Mouse (Mus musculus) urinary bladder, postnatal 25 days (tissue): ENCODE data around the gene Wscd2.

Source experiments
- DNase-seq: peaks from one replicate; pipeline ENCODE4 v3.0.0; 2022; ENCODE audit warnings: low spot score

Gene Wscd2

DNA sequence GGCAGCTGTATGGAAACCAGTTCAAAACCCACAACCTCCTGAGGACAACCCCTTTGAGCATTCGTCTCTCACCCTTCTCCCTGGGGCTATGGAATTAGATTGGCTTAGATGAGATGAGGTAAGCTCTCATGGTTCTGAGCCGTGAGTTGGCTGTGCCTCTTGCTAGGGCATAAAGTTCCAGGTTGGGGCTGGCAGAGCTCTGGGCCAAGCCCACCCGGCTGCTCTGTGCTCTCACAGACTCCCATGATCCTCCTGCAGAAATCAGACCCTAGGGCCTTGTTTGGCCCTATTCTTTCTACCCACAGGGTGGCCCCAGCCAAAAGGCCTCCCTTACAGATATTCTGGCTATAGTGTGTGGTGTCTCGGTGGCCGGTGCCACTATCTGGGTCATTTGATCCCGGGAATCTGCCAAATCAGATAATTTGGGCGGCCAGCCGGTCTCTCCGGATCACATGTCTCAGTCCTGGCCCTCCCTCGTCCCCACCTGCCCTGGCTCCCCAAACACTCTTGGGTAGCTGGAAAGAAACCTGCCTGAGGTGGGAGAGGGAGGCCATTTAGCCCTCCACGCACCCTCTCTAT, 4.5 kb upstream of the Wscd2 start:
- DNase-seq: no peak

DNA sequence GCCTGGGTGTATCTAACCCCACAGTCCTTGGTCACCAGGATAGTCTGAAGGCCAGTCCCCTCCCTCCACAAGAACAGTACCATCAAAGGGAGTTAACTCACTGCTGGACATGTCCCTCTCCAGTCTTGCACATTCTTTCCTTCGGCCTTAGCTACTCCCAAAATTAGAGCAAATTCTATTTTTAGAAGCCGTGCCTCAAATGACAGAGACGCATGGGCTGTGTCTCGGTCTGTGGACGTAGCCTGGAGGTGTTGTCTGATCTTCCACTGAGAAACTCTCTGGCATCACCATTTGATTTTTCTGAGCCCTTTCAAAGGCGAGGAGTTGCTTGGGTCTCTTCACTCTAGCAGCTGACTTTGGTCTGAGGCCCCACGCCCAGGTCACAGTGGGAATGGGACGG, 2.3 kb upstream of the Wscd2 start:
- no peak for DNase-seq

- no peak for DNase-seq
Observed at GRCm38 (mm10) chr5:113489617-113490016, 516 bp upstream of the Wscd2 start.

- peak; percentile 15 for DNase-seq
Observed at GRCm38 (mm10) chr5:113490467-113491260, 531 bp downstream of the Wscd2 start.

DNA sequence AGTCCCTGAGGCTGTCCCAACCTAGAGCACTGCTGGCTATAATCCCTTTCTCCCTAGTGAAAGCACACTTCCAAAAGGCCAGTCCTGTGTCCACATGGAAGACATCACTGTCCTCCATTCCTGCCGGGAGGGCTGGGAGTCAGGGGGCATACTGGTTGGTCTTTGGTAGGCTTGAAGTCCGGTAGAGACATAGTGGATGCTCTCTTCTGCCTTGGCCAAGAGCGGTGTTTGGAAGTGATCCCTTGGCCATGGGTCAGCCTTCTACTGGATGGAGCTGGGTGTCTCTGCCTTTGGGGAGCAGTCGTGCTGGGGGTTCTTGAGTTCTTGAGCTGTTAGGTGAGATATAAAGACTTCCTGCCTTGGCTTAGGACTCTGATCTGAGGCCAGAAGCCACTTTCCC, 1.4 kb downstream of the Wscd2 start:
- no peak for DNase-seq

- no peak for DNase-seq
Observed at GRCm38 (mm10) chr5:113491988-113492387, 1.9 kb downstream of the Wscd2 start.

GRCm38 (mm10) chr5:113492417-113493035, 2.4 kb downstream of the Wscd2 start:
- no peak for DNase-seq

GRCm38 (mm10) chr5:113493997-113494396, 3.9 kb downstream of the Wscd2 start:
- no peak for DNase-seq

- no peak for DNase-seq
Observed at GRCm38 (mm10) chr5:113496926-113497325, 6.8 kb downstream of the Wscd2 start.

- DNase-seq: no peak
Observed at GRCm38 (mm10) chr5:113499421-113499820, 9.3 kb downstream of the Wscd2 start.

GRCm38 (mm10) chr5:113503276-113503675, 13.1 kb downstream of the Wscd2 start:
- no peak for DNase-seq

- DNase-seq: no peak
Observed at GRCm38 (mm10) chr5:113504654-113505053, 14.5 kb downstream of the Wscd2 start.

DNA sequence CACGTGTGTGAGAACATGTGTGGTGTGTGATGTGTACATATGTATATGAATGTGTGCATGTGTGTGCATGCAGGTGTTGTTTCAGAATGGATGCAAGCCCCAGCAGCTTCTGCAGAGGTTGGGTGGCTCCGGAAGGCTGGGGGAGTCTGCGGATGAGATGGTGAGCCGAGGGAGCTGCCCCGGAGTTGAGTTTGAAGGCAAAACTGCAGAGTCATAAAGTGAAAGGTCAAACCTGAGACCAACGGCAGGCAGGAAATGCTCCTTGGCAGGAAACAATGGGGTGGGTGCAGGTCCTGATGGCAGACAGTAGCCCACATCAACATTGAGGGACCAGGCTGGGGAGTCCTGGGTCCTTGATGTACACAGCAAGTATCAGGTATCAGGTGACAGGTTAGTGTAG, 15.9 kb downstream of the Wscd2 start:
- no peak for DNase-seq

DNA sequence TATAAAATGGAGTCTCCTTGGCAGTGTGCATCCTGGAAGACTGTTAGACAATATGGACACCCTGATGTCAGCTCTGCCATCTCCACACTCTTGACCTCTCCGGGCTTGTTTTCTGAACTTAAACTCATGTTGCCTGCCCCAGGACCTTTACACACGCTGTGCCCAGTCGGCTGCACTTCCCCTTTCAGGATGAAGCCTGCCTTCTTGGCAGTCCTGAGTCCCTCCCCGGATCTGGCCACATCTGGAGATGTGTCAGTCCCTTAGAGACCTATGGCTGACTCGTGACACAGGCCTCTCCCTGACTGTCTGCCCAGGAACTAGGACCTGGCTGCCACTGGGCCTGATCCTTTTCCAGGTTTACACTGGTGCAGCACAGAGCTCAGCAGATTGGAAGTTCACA, 16.6 kb downstream of the Wscd2 start:
- DNase-seq: no peak

DNA sequence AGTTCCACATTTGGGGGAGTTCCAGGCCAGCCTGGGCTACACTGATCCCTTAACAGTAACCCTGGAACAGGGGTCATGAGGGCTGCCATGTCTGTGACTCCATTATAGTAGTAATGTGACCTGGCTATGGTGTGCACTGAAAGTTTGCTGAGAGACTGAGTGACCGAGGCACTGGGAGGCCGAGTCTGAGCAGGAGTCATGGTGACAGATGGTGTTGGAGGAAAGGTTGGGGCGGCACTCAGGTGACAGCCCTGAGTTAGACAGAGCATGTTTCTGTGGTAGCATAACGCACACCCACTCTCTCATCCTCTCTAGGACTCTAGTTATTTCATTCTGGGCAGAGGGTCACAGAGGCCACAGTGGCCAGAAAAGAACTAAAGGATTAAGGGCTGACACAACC, 19.0 kb downstream of the Wscd2 start:
- DNase-seq: no peak

DNA sequence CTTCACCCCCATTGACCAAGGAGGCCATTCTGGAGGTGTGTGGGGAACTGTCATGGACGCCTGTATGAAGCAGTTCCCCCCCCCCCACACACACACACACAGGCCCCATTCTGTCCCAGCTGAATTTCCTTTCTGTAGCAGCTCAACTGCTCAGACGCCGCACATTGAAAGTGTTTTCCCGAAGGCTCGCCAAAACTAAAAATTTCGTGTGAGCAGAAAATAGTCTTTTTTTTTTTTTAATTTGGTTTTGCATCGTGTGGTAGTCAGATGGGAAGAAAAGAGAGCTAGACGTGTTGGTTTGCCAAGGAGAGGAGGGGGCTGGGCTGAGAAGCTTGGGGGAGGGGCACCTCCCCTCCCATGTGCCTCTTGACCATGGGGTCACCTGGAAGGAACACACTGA, 23.5 kb downstream of the Wscd2 start:
- no peak for DNase-seq

- no peak for DNase-seq
Observed at GRCm38 (mm10) chr5:113514062-113514461, 23.9 kb downstream of the Wscd2 start.

GRCm38 (mm10) chr5:113516119-113516872, 26.2 kb downstream of the Wscd2 start:
- DNase-seq: no peak

GRCm38 (mm10) chr5:113516873-113517336, 26.8 kb downstream of the Wscd2 start:
- no peak for DNase-seq

DNA sequence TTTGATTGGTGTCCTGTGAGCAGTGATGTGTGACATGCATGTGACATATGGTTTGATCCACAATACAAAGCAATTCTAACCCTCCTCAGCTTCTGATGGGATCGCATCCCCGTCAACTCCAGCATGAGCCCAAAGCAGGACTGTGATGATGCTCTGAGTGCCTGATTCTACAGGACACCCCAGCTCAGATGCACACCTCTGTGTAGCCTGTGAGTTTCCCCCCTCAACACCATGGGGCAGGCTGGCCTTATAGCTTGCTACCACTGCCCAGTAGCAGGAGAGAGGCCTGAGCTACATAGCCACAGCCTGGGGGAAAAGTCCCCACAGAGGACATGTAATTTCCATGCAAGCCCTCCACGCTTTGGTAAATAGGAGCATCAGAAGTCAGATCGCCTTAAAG, 27.3 kb downstream of the Wscd2 start:
- no peak for DNase-seq

- no peak for DNase-seq
Observed at GRCm38 (mm10) chr5:113521037-113521436, 30.9 kb downstream of the Wscd2 start.

DNA sequence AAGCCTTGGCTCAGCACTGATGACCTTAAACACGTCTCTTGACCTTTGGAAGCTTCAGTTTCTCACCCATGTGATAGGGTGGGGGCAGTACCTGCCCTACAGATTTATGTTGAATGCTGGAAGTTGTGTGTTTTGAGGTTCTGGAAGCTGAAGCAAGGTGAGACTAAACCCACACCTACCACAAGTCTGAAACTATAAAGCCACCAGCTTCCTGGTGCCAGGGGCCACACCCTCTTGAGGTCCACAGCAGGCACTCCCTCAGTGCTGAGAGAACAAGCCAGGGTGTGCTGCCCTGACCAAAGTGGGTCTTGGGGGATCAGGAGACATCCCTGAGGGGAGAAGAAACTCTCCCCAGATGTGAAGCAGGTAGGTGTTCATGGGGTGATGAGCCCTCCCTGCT, 48.7 kb downstream of the Wscd2 start:
- no peak for DNase-seq

DNA sequence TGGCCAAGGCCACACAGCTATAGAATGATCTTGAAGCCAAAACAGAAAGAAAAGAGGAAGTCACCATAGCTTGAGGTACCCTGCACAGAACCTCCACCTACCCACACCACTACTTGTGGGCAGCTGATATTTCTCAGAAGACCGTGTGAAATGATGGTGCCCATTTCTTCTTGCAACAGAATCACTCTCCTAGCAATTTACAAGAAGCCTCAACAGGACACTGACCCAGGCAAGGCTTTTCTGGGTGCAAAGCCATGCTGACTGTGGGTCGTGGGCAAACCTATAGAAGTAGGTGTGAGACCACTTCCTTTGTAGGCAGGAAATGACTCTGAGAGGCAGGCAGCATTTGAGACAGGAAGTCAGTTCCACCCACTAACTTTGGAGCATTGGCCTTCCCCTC, 49.3 kb downstream of the Wscd2 start:
- no peak for DNase-seq
